Mouse (Mus musculus): ENCODE data around the gene Mapk10. TPM values are rescaled to one million over a fixed set of nuclear protein-coding genes. Genes with fewer than 3 reads are reported as not detected.

The Mapk10 gene
- total and polyA plus RNA-seq, 3 experiments: 0.10 to 0.95 (median 0.47) TPM

DNA sequence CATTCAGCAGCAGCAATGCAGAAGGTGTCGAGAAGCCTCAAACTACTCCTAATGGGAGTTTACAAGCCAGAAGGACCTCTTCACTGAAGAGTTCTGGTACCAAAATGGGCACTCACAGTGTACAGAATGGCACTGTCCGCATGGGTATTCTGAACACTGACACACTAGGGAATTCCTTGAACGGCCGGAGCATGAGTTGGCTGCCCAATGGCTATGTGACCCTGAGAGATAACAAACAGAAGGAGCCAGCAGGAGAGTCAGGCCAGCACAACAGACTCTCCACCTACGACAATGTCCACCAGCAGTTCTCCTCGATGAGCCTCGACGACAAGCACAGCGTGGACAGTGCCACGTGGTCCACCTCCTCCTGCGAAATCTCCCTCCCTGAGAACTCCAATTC, 318.9 kb downstream of the Mapk10 start:
- Histone ChIP-seq H3K79me2 (replicated peaks; ENCODE audit: control insufficient read depth, extremely low read depth, insufficient read depth, poor library complexity, severe bottlenecking) (no peaks in the 10 kb centered on the region), H3K27ac (ENCODE audit: insufficient read depth, low read depth) (no peak overlapping the region), H3K9ac (ENCODE audit: insufficient read depth, low read depth) (no peak overlapping the region), H3K4me1 (ENCODE audit: control insufficient read depth in 1 of 2, insufficient read depth in 2 of 2) (no peaks in the 10 kb centered on the region), H3K9me3 (replicated peaks; ENCODE audit: low read length) (no peaks in the 10 kb centered on the region), H3K27me3 (replicated peaks) (no peaks in the 10 kb centered on the region), H3K4me2 (ENCODE audit: insufficient read depth, low read depth, poor library complexity, severe bottlenecking) (no peak overlapping the region), H3K4me3 (replicated peaks in 1 of 3; ENCODE audit: low read depth in 2 of 3, low read length in 2 of 3, poor library complexity in 1 of 3) (no peak overlapping the region), H3K36me3 (replicated peaks in 1 of 2; ENCODE audit: control insufficient read depth in 1 of 2, insufficient read depth in 1 of 2, low read length in 1 of 2) (peaks cover 20 to 87% of the 10 kb centered on the region in 2 experiments)
- in situ Hi-C loops (cut with MboI; ENCODE audit: low pct_ligation_motif_present, low pct_unique_long_range_greater_than_20kb, low sequenced_read_pairs) (no loop called here), dilution Hi-C loops (cut with MboI; ENCODE audit: extremely low pct_ligation_motif_present, extremely low pct_unique_long_range_greater_than_20kb, low sequenced_read_pairs) (no loop called here)
- TF ChIP-seq USF1 (IDR thresholded peaks at IDR 0.05; ENCODE audit: low read depth, low read length) (no peak), BHLHE40 (IDR thresholded peaks at IDR 0.05; ENCODE audit: low read depth, low read length) (no peak), MEF2A (IDR thresholded peaks at IDR 0.05; ENCODE audit: borderline replicate concordance, low read depth, low read length) (no peak)
- no peak for DNase-seq (ENCODE audit: extremely low read depth)

DNA sequence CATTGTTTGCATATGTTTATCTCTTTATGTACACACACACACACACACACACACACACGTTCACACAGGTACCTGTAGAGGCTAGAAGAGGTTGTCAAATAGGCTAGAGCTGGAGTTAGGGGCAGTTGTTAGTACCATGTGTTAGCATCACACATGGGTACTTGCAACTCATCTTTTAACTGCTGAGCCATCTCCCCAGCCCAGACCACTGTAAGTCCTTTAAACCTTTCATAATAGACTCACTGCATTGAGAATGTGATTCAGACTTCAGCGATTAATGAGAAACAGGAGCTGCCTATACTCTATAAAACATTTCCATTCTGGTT, 322.0 kb downstream of the Mapk10 start:
- no peak for DNase-seq (ENCODE audit: extremely low read depth)
- Histone ChIP-seq H3K4me2 (ENCODE audit: insufficient read depth, low read depth, poor library complexity, severe bottlenecking) (no peak overlapping the region), H3K27ac (ENCODE audit: insufficient read depth, low read depth) (no peak overlapping the region), H3K4me1 (ENCODE audit: control insufficient read depth in 1 of 2, insufficient read depth in 2 of 2) (no peaks in the 10 kb centered on the region), H3K4me3 (replicated peaks in 1 of 3; ENCODE audit: low read depth in 2 of 3, low read length in 2 of 3, poor library complexity in 1 of 3) (no peak overlapping the region), H3K27me3 (replicated peaks) (no peaks in the 10 kb centered on the region), H3K9me3 (replicated peaks; ENCODE audit: low read length) (no peaks in the 10 kb centered on the region), H3K9ac (ENCODE audit: insufficient read depth, low read depth) (no peak overlapping the region), H3K79me2 (replicated peaks; ENCODE audit: control insufficient read depth, extremely low read depth, insufficient read depth, poor library complexity, severe bottlenecking) (no peaks in the 10 kb centered on the region), H3K36me3 (replicated peaks in 1 of 2; ENCODE audit: control insufficient read depth in 1 of 2, insufficient read depth in 1 of 2, low read length in 1 of 2) (peaks cover 11 to 68% of the 10 kb centered on the region in 2 experiments)
- TF ChIP-seq EP300 (IDR thresholded peaks at IDR 0.05; ENCODE audit: low read length): no peak
- TF ChIP-seq MAX (IDR thresholded peaks at IDR 0.05; ENCODE audit: low read length): no peak
- no peak for TF ChIP-seq RCOR1 (conservative IDR thresholded peaks at IDR 0.05; ENCODE audit: low read depth, low read length)
- no peak for TF ChIP-seq CTCF (conservative IDR thresholded peaks at IDR 0.05 in 1 of 2, IDR thresholded peaks at IDR 0.05 in 1 of 2; ENCODE audit: low read depth in 2 of 2, low read length in 2 of 2)
- no peak for TF ChIP-seq ZMIZ1 (IDR thresholded peaks at IDR 0.05; ENCODE audit: low read depth, low read length)
- TF ChIP-seq TCF12 (IDR thresholded peaks at IDR 0.05; ENCODE audit: low read depth, low read length): no peak
- no peak for TF ChIP-seq E2F4 (IDR thresholded peaks at IDR 0.05; ENCODE audit: insufficient replicate concordance, low read depth, low read length)
- TF ChIP-seq MYC (IDR thresholded peaks at IDR 0.05; ENCODE audit: low read depth, low read length): no peak
- no peak for TF ChIP-seq NRF1 (IDR thresholded peaks at IDR 0.05; ENCODE audit: low read depth, low read length)
- no peak for TF ChIP-seq USF1 (IDR thresholded peaks at IDR 0.05; ENCODE audit: low read depth, low read length)
- TF ChIP-seq BHLHE40 (IDR thresholded peaks at IDR 0.05; ENCODE audit: low read depth, low read length): no peak
- no peak for TF ChIP-seq CHD2 (IDR thresholded peaks at IDR 0.05; ENCODE audit: low read length)
- TF ChIP-seq SIN3A (IDR thresholded peaks at IDR 0.05; ENCODE audit: low read length): no peak
- in situ Hi-C loops (cut with MboI; ENCODE audit: low pct_ligation_motif_present, low pct_unique_long_range_greater_than_20kb, low sequenced_read_pairs) (no loop called here), dilution Hi-C loops (cut with MboI; ENCODE audit: extremely low pct_ligation_motif_present, extremely low pct_unique_long_range_greater_than_20kb, low sequenced_read_pairs) (no loop called here)
